Mouse (Mus musculus): Measurements from ENCODE around the gene C2cd5.

The C2cd5 gene

GRCm38 (mm10) chr6:143073476-143073875, 26.5 kb downstream of the C2cd5 start:
- DNase-seq (ENCODE audit: low read depth, low spot score) = no peak

- no peak for DNase-seq (ENCODE audit: low read depth, low spot score)
These were observed 27.4 kb downstream of the C2cd5 start for GRCm38 (mm10) chr6:143072412-143073014.

DNA sequence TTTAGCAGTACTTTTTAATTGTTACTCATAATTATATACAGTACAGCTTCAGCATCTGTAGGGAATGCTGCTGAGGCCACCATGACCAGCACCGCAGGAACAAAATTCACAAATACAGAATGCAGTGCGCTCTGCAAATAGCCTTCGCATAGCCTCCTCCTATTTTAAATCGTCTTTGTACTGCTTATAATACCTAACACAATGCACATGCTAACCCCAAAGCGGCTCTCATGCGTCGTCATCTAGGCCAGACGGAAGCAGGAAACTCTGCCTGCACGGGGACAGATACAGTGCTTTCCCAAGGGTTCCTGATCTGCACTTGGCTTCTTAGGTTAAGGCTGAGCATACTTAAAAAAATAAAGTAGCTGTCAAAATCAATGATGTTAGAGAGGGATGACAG, 29.2 kb downstream of the C2cd5 start:
- no peak for DNase-seq (ENCODE audit: low read depth, low spot score)

- no peak for DNase-seq (ENCODE audit: low read depth, low spot score)
These were observed 29.9 kb downstream of the C2cd5 start for GRCm38 (mm10) chr6:143070019-143070418.

DNA sequence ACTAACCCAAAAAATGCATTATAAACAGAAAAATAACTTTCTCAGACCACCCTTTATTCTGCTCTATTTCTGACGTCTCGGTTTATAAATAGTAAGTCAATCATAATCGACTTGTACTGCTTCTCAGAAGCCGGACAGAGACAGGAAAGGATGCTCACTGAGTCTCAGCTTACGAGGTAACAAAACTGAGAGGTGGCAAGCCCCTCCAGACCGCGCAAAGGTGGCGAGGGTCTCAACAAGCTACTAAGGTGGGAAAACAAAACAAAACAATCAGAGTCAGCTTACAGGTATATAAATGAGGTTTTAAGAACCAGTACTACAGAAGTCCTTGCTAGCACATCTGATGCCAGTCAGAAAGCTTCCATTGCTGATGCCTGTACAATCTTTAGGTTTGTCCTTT, 30.3 kb downstream of the C2cd5 start:
- no peak for DNase-seq (ENCODE audit: low read depth, low spot score)

GRCm38 (mm10) chr6:143068181-143068915, 31.6 kb downstream of the C2cd5 start:
- DNase-seq (ENCODE audit: low read depth, low spot score) = no peak

GRCm38 (mm10) chr6:143067654-143068053, 32.3 kb downstream of the C2cd5 start:
- DNase-seq (ENCODE audit: low read depth, low spot score) = no peak

DNA sequence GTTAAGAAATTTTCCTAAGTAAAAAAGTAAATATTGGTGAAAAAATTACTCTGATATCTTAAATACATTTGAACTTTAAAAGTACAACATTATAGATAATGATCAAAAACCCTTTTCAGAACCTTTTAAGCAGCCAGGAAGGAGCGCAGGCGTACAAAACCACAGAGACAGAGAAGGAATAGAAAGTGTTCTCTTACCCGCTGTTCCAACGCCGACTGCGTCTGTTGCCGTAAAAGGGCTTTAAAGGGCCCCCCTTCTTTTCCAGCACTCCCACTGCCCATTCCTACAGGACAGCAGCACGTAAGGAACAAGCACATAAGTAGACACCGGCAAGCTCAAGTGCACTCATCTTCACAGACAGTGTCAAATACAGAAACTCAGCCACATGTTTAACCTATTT, 33.1 kb downstream of the C2cd5 start:
- DNase-seq (ENCODE audit: low read depth, low spot score) = no peak

- no peak for DNase-seq (ENCODE audit: low read depth, low spot score)
These were observed 35.9 kb downstream of the C2cd5 start for GRCm38 (mm10) chr6:143064047-143064446.

DNA sequence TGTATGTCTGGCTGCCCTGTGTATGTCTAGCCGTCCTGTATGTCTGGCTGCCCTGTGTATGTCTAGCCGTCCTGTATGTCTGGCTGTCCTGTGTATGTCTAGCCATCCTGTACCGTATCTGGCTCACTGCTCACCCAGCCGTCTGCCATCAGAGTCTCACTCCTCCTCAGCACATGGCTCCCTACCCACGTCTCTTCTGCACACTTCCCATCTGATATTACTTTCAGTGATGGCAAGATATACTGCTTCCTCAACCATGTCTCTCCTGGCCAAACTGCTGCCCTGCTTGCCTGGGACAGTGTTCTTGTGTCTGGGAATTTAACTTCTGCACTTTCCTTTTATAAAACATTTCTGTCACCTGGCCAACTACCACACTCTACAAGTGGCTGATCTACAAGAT, 42.3 kb downstream of the C2cd5 start:
- DNase-seq (ENCODE audit: low read depth, low spot score) = no peak

DNA sequence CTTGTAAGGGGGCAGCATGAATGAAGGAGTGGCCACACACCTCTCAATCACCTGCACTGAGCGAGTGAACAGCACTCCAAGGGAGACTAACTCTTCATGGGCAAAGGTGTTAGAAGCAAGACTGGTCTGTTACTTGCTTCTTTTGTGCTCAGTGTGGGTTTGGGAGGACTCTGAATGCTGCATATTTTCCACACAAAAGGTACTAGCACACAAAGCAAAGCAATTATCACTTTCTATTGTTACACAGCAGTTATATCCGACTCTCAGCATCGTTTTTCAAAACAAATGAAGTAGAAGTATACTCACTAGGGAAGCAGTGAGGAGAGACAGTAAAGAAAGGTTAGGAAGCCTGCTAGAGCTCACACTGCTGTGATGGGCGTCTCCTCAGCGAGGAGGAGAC, 48.4 kb downstream of the C2cd5 start:
- no peak for DNase-seq (ENCODE audit: low read depth, low spot score)

- no peak for DNase-seq (ENCODE audit: low read depth, low spot score)
These were observed 50.0 kb downstream of the C2cd5 start for GRCm38 (mm10) chr6:143049791-143050555.

GRCm38 (mm10) chr6:143049117-143049516, 50.8 kb downstream of the C2cd5 start:
- DNase-seq (ENCODE audit: low read depth, low spot score) = no peak

DNA sequence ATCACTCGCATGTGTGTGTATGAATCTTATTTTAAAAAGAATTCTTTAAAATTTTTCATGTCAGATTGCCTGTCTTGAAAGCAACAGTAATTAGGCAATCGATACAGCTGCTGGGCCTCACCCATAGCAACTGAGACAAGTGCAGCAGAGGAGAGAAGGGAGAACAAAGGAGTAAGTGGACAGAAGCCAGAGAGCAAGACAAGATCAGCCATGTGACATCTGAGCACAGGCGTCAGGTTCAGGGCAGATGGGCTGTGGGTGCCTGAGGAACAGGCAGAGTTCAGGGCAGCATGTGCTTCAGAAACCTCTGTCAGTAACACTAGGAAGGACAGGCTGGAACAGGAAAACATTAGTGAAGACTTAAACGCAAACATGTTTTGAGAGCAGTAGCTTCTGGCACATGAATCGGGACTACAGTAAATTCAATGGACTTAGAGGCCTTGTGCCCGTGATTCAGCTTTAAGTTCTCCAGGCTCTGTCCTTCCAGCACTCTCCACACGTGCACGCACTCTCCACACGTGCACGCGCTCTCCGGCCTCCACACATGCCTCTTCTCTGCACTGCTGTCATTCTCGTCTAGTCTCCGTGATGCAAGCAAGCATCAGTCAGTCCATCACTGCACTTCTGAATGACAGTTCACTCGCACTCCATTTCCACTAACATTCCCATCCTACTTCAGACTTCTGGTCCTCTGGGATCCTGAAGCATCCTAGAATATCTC, 52.2 kb downstream of the C2cd5 start:
- DNase-seq (ENCODE audit: low read depth, low spot score) = no peak

DNA sequence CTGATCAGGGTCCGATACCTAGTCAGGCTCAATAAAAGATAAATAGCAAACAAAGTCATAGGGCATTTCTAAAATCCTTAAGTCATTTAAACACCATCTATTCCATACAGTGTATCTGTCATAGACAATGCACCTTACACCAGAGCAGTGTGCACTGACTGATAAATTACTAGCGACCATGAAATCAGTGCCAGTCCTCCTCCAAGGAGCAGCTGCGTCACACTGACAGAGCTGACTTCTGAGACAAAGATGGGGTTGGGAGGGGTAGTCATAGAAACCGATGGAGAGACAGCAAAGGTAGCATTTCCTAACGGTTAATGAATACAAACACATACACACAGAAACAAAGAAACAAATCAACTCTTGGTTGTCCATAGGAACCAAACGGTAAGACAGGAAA, 58.4 kb downstream of the C2cd5 start:
- no peak for DNase-seq (ENCODE audit: low read depth, low spot score)

- DNase-seq (ENCODE audit: low read depth, low spot score) = no peak
These were observed 64.7 kb downstream of the C2cd5 start for GRCm38 (mm10) chr6:143035261-143035660.

DNA sequence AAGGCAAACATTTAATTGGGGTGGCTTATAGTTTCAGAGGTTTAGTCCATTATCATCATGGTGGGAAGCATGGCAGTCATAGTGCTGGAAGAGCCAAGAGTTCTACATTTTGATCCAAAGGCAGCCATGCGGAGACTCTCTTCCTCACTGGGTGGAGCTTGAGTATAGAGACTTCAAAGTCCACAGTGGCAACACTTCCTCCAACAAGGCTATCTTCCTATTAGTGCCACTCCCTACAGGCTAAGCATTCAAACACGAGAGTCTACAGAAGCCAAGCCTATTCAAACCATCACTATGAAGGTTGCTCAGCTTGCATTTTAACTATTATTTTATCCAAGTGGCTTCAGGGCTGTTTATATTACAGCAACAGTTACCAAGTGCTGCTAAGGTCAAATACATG, 65.4 kb downstream of the C2cd5 start:
- DNase-seq (ENCODE audit: low read depth, low spot score) = no peak

DNA sequence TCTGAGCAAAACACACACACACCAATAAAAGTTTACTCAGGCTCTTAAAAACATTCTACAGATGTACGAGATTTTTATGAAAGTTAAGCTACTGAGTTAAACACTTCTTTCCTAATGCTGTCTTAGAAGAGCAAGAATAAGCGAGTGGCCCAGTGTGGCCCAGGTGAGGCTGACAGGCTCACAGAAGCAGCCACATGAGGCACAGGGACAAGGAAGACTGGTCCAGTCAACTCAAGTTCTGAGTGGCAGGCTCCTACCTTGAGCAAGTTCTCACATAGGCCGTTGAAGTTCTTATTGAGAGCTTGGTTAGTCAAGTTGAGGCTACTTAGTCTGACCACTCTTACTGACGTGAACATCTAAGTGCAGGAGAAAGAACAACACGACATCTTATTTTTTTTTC, 69.4 kb downstream of the C2cd5 start:
- DNase-seq (ENCODE audit: low read depth, low spot score) = no peak

DNA sequence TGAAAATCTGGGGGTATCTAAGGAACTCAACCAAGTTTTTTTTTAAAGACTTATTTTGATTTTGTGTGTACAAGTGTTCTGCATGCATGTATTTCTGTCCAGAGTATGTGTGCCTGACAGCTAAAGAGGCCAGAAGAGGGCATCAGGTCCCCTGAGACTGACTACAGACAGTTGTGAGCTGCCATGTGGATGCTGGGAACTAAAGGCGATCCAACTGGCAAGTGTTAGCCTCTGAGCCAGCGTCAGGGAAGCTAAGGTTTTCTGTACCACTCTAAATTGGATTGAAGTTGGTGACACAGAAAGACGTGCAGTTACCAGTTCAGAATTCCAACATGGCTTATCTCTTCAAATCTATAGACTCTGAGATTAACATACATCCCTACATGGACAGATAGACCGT, 72.0 kb downstream of the C2cd5 start:
- DNase-seq (ENCODE audit: low read depth, low spot score) = no peak

DNA sequence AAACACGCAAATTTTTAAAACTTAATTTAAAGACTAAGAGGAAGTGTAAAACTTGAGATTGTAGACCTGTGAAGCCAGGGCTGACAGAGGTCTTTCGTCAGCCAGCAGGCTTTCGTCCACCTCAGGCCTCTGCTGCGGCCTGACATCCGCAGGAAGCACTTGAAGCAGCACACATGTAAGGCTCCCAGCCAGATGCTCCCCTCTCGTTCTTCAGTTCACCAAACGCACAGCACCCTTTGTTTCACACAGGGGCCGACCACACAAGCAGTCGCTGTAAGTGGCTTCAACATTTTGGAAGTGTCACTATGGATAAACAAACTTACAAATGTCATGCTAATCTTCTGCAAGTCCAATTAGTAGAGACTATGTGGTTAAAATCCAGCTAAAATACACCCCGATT, 72.5 kb downstream of the C2cd5 start:
- DNase-seq (ENCODE audit: low read depth, low spot score) = no peak

DNA sequence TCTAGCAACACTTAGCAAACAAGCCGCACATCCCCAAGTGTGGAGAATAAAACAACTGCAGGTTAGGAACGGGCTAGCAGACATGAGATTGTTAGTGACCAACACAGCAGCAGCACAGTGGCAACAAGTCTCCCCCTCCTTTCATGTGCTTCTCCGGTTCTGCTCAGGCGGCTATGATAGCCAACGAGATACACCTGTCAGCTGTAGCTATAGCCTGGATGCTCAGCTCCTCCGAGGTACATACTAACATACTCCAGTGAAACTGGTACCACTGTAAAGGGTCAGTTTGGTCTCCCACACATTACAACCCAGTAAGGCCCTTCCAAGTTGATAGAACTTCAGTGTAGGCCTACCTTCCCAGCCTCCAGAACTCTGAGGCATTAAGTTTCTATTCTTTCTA, 76.2 kb downstream of the C2cd5 start:
- DNase-seq (ENCODE audit: low read depth, low spot score) = no peak

DNA sequence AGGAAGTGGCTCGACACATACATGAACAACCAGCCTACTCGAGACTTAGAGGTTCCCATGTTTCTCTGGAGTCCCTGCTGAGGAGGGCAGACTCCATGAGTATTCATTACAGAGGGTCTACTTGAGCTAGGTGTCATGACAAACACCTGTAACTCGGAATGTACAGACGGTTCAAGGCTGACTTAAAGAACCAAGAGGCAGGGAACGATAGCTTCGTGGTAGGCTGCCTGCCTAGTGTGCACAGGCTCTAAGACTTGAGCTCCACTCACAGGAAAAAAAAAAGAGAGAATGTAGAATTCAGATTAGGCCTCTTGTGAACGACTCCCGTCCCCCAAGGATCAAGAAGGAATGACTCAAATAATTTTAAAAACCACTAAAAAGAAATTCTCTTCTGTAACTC, 78.2 kb downstream of the C2cd5 start:
- DNase-seq (ENCODE audit: low read depth, low spot score) = no peak

Data from embryo, embryonic 11.5 days (tissue).